Mouse (Mus musculus) embryonic facial prominence, embryonic 12.5 days (tissue): ENCODE measurements around the gene Coro7. TPM values are rescaled to one million over a fixed set of nuclear protein-coding genes. Genes with fewer than 3 reads are reported as not detected.

ENCODE experiments used
- ATAC-seq: fragments of 200-750 bp; cut with Nextera tagmentation; 2 replicates; pipeline ENCODE4 v1.8.0; 2017; ENCODE audit not compliant: insufficient number of reproducible peaks, insufficient read depth, low FRiP score, low TSS enrichment
- H3K27ac ChIP-seq: fragments of 300-500 bp; sonication (generic); 2 replicates; pipeline ENCODE4 v1.5.1; 2016; ENCODE audit warnings: mild to moderate bottlenecking
- H3K27me3 ChIP-seq: fragments of 300-500 bp; sonication (generic); 2 replicates; pipeline ENCODE4 v1.6.1; 2016; ENCODE audit warnings: mild to moderate bottlenecking, moderate library complexity
- H3K36me3 ChIP-seq: fragments of 300-500 bp; sonication (generic); 2 replicates; pipeline ENCODE4 v1.6.1; 2016; ENCODE audit warnings: mild to moderate bottlenecking
- H3K4me1 ChIP-seq: fragments of 300-500 bp; sonication (generic); 2 replicates; pipeline ENCODE4 v1.6.1; 2016
- H3K4me2 ChIP-seq: fragments of 300-500 bp; sonication (generic); replicated peaks from 2 replicates; pipeline ENCODE4 v1.6.1; 2016; ENCODE audit warnings: mild to moderate bottlenecking, moderate library complexity
- H3K4me3 ChIP-seq: fragments of 300-500 bp; sonication (generic); 2 replicates; pipeline ENCODE4 v1.5.1; 2016; ENCODE audit warnings: mild to moderate bottlenecking
- H3K9ac ChIP-seq: fragments of 300-500 bp; sonication (generic); 2 replicates; pipeline ENCODE4 v1.6.1; 2016; ENCODE audit warnings: mild to moderate bottlenecking, moderate library complexity
- H3K9me3 ChIP-seq: fragments of 300-500 bp; sonication (generic); 2 replicates; pipeline ENCODE4 v1.6.1; 2016; ENCODE audit warnings: mild to moderate bottlenecking, moderate library complexity
- WGBS: fragments of 180-500 bp; shearing (Covaris S2); methylation state at CpG from one replicate; pipeline ENCODE4 v1.1.7; 2016; 5-methylcytosine and 5-hydroxymethylcytosine counted together
- polyA plus RNA-seq: library from polyadenylated mRNA; unstranded; fragments of >200 nt; fragmentation: Nextera tagmentation; extraction: Ambion mirVana; gene quantifications from 2 replicates; pipeline ENCODE4 v1.2.1, GENCODE M21; 2016

The Coro7 gene
- polyA plus RNA-seq, 1 experiment from 2014 or later = 18.2 TPM

DNA sequence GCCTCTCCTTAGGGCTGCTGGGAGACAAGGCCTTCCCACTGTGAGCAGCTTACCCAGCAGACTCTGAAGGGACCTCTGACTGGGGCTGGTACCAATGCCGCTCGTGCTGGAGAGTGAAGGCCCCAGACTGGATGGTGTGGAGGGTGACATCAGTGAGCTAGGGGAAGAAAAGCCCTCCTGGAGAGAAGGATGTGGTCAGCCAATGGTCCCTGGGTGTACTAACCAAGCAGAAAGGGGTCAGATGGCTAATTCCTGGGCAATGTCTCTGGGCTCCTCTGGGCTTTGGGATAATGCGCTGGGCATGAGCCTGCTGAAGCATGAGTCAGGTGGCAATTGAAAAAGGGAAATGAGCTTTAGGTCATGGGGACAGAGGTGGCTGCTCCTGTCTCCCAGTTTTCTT lies 45.9 kb downstream of the Coro7 start:
- Histone ChIP-seq H3K4me1 (no peaks in the 10 kb centered on the region), H3K27ac (no peak overlapping the region), H3K27me3 (no peaks in the 10 kb centered on the region), H3K4me2 (no peak overlapping the region), H3K4me3 (no peak overlapping the region), H3K36me3 (0 out of 2 replicates have a peak, but pooled peaks cover 13% of the 10 kb centered on the region), H3K9ac (no peak overlapping the region), H3K9me3 (no peaks in the 10 kb centered on the region)
- 88% methylated on average over 3 of the region's 3 CpGs for WGBS
- no peak for ATAC-seq

DNA sequence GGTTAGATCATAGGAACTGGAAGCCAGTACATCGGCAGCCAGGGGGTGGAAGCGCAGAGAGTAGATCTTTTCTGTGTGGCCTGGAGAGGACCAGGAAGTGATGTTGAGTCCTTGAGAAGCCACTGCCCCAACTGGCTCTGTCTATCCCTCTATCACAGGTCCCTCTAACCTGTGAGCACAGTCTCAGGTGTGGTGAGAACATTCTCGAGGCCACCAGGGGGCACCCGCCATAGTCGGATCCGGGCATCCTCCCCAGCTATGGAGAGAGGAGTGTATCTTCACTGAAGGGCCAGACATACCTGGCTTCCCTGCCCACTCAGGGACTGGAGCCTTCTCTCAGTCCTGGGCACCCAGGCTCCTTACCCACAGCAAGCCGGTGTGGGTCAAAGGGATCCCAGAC lies 47.5 kb downstream of the Coro7 start:
- peaks cover 20% of the 10 kb centered on the region for H3K36me3 ChIP-seq
- no peak overlapping the region for H3K27ac ChIP-seq
- no peak overlapping the region for H3K4me2 ChIP-seq
- WGBS = 38% methylated on average over 7 of the region's 7 CpGs
- no peaks in the 10 kb centered on the region for H3K4me1 ChIP-seq
- no peaks in the 10 kb centered on the region for H3K9me3 ChIP-seq
- no peaks in the 10 kb centered on the region for H3K27me3 ChIP-seq
- no peak overlapping the region for H3K4me3 ChIP-seq
- 0 out of 2 replicates have a peak, but pooled peaks have one; percentile 24 for ATAC-seq
- no peak overlapping the region for H3K9ac ChIP-seq

DNA sequence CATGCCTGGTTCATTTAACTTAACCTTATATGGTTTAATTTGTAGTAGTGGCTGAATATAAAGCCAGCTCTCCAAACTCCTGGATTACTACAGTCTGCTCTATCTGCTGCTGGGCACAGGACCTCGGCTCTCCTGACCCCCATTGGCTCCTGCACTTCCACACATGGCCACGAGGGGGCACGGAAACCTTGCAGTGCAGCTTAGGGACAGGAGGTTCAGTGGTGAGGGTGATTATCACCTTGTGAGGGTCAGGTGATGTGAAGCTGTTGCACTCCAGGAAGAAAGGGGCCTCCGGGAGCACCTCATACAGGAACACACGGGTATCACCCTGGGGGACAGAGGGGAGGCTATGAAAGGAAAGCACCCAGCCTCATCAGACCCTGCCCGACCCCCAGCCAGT lies 49.6 kb downstream of the Coro7 start:
- Histone ChIP-seq H3K27me3 (no peaks in the 10 kb centered on the region), H3K9ac (no peak overlapping the region), H3K27ac (0 out of 2 replicates have a peak overlapping the region, but pooled peaks have one; percentile 36), H3K4me1 (no peaks in the 10 kb centered on the region), H3K36me3 (peaks cover 22% of the 10 kb centered on the region), H3K4me3 (no peak overlapping the region), H3K9me3 (no peaks in the 10 kb centered on the region), H3K4me2 (no peak overlapping the region)
- no peak for ATAC-seq
- WGBS = 20% methylated on average over 6 of the region's 6 CpGs

DNA sequence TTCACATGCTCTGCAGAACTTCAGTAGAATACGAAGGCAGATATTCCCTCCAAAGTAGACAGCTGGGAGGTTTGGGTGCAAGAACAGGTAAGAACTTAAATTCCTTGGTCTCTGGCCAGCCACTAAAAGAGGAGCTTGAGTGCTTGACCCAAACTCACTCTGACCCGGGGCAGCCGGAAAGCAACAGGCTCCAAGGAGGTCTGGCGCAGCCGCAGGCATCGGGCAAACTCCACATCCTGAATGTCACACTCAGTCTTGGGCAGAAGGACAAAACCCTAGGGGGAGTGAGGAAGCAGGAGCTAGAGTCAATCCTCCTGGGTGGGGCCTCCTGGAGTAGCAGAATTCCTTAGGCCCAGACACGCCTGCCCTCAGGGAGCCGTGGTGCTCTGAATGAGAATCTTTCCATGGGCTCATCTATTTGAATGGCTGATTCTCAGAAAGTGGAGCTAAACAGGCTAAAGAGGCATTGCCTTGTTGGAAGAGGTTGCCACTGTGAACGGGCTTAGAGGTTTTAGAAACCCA lies 50.6 kb downstream of the Coro7 start:
- H3K27ac ChIP-seq = no peak overlapping the region
- WGBS = 86% methylated on average over 9 of the region's 9 CpGs
- H3K36me3 ChIP-seq = peaks cover 22% of the 10 kb centered on the region
- H3K27me3 ChIP-seq = no peaks in the 10 kb centered on the region
- no peak overlapping the region for H3K4me2 ChIP-seq
- H3K9me3 ChIP-seq = no peaks in the 10 kb centered on the region
- peaks cover 2% of the 10 kb centered on the region; the same call in 1 of the 2 replicates for H3K4me1 ChIP-seq
- no peak for ATAC-seq
- no peak overlapping the region for H3K9ac ChIP-seq
- H3K4me3 ChIP-seq = no peak overlapping the region

DNA sequence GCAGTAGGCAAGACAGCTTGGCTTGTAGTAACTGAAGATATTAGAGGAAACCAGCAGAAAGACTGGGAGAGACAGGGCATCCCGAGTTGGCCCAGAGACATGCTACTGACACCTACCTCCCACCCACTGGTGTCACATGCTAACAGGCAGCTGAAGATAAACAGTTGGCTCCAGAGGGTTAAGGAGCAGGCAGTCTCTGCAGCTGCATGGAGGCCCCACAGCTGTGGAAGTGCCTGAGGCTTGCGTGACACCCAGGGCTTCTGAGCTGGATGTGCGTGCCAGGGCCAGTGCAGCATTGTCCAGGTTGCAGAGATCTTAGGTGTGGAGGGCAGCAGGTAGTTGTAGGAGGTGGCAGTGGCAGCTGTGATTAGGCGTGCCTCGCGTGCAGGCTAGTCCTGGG lies 52.5 kb downstream of the Coro7 start:
- H3K9me3 ChIP-seq = no peaks in the 10 kb centered on the region
- H3K4me1 ChIP-seq = peaks cover 13% of the 10 kb centered on the region
- ATAC-seq = no peak
- H3K27me3 ChIP-seq = no peaks in the 10 kb centered on the region
- WGBS = 78% methylated on average over 6 of the region's 6 CpGs
- no peak overlapping the region for H3K27ac ChIP-seq
- no peak overlapping the region for H3K4me2 ChIP-seq
- H3K36me3 ChIP-seq = peaks cover 16% of the 10 kb centered on the region
- H3K4me3 ChIP-seq = no peak overlapping the region
- no peak overlapping the region for H3K9ac ChIP-seq

DNA sequence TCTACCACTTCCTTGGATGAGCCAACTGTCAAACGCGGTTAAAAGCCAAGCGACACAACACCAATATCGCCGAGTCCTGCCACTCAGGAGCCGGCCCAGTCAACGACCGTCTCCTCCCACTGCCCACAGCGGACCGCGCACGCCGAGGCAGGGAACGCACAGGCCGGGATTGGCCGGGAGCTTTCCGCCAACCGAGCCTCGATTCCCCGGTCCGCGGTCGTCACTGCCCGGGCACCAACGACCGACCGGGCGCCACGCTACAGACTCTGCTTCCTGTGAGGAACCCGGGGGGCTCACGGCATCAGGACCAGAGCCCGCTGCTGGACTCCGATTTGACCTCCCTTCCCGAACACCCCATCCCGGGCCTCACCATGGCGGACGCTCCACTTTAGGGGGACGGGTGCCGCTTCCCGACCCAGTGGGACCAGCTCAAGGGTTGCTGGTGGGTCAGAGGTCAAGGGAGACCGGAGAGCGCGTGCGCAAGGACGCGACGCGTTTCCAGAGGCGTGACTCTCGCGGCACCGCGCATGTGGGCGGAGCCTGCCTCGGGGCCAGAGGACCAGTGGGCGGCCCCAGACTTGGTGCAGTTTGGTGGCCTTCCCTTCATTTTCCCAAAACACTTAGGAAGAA lies 55.0 kb downstream of the Coro7 start, which contains the start of gene Pam16:
Gene Pam16 (minus strand): TSS at position 508 of the 630 bp plus-strand sequence.
- under 1% methylated on average over 56 of the region's 56 CpGs for WGBS
- peak; percentile 76 for ATAC-seq

DNA sequence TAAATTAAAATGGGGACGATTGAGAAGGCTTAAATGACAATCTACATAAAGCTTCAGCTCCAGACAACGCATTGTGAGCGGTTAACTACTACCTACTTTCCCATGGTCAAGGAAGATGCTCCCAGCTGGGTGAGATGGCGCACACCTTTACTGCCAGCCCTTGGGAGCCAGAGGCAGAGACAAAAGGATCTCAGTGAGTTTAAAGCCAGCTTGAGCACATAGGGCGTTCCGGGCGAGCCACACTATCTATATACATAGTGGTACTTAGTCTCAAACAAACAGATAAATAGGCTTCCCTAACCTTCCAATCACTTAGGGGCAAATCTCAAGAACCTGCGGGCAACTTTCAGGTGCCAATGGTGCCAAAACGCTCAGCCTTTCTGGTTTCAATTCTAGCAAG lies 55.5 kb downstream of the Coro7 start:
- no peaks in the 10 kb centered on the region for H3K27me3 ChIP-seq
- 21% methylated on average over 9 of the region's 9 CpGs for WGBS
- peaks cover 12% of the 10 kb centered on the region for H3K36me3 ChIP-seq
- ATAC-seq = no peak
- H3K9ac ChIP-seq = peak overlapping the region; percentile 79
- peak overlapping the region; percentile 66 for H3K4me3 ChIP-seq
- H3K4me2 ChIP-seq = peak overlapping the region; percentile 68
- peaks cover 13% of the 10 kb centered on the region for H3K4me1 ChIP-seq
- H3K27ac ChIP-seq = peak overlapping the region; percentile 69
- H3K9me3 ChIP-seq = no peaks in the 10 kb centered on the region

More for the DNA sequence above, 55.0 kb downstream of the Coro7 start, which contains the start of gene Pam16:
- H3K27me3 ChIP-seq = no peaks in the 10 kb centered on the region
- H3K27ac ChIP-seq = peak within 1 kb of the TSS; percentile 69
- H3K9ac ChIP-seq = peak within 1 kb of the TSS; percentile 79
- H3K4me1 ChIP-seq = peaks cover 13% of the 10 kb centered on the region
- peak within 1 kb of the TSS; percentile 68 for H3K4me2 ChIP-seq
- H3K36me3 ChIP-seq = peaks cover 9% of the 10 kb centered on the region
- H3K9me3 ChIP-seq = no peaks in the 10 kb centered on the region
- peak within 1 kb of the TSS; percentile 66 for H3K4me3 ChIP-seq

DNA sequence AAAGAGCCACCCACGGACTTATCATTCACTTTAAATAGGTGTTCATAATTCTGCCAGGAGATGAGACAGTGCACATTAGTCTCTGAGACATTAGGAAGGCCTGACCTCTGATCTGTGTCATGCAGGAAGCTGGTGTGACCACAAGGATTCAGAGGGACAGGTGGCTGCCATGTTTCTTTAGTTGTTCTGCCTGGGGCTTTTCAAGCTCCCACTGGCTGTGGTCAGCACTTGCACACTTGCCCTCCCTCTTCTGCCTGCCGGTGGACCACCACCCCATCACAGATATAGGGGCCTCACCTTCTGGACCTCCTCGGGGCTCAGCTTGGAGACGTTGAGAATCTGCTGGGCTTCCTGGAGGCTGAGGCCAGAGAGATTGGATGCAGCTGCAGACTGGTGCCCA lies 62.7 kb downstream of the Coro7 start:
- 75% methylated on average over 4 of the region's 4 CpGs for WGBS
- Histone ChIP-seq H3K36me3 (peaks cover 64% of the 10 kb centered on the region), H3K4me3 (no peak overlapping the region)

DNA sequence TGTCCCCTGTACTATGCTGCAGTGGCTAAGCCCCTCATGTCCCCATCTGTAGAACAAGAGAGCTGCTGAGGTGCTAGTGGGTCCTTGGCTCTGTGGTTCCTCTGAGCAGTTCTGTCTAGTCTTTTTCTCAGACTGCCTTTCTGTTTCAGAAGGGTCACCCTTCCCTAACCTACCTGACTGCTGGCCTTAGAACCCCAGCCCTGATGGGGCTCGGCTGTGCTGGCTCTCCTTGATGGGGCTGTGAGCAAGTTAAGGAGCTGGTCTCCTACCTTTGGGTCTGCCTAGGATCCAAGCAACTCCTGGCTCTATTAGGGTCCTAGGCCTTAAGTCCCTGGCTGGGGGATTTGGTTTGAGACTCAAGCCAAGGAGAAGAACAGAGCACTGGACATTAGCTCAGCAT lies 64.3 kb downstream of the Coro7 start:
- ATAC-seq = no peak
- Histone ChIP-seq H3K27me3 (no peaks in the 10 kb centered on the region), H3K4me1 (no peaks in the 10 kb centered on the region), H3K9me3 (no peaks in the 10 kb centered on the region), H3K9ac (no peak overlapping the region), H3K36me3 (peaks cover 78% of the 10 kb centered on the region), H3K4me3 (no peak overlapping the region), H3K4me2 (no peak overlapping the region), H3K27ac (no peak overlapping the region)
- WGBS = 81% methylated on average over 1 of the region's 1 CpGs

More for the DNA sequence above, 62.7 kb downstream of the Coro7 start:
- H3K4me2 ChIP-seq = no peak overlapping the region
- H3K9ac ChIP-seq = no peak overlapping the region
- H3K4me1 ChIP-seq = no peaks in the 10 kb centered on the region
- H3K27me3 ChIP-seq = no peaks in the 10 kb centered on the region
- no peak overlapping the region for H3K27ac ChIP-seq
- ATAC-seq = no peak
- no peaks in the 10 kb centered on the region for H3K9me3 ChIP-seq

DNA sequence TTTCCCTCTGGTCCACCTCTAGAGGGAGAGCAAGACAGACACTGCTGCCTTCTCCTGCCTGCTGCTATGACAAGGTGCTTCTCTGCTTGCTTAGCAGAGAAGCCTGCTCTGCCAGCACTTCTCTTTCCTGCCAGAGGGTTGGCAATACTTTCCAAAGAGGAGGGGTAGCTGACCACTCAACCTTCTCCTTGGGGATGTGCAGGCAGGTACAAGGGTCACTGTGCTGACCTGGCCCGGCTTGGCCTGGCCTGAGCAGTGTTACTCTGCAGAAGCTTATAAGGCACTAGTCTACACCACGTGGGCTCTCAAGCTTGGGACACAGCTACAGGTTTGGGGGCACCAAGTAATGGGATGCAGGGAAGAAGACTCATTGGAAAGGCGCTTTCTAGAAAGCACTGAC lies 64.9 kb downstream of the Coro7 start:
- no peak overlapping the region for H3K9ac ChIP-seq
- no peak overlapping the region for H3K27ac ChIP-seq
- H3K27me3 ChIP-seq = no peaks in the 10 kb centered on the region
- H3K4me3 ChIP-seq = no peak overlapping the region
- ATAC-seq = no peak
- H3K9me3 ChIP-seq = no peaks in the 10 kb centered on the region
- H3K4me2 ChIP-seq = no peak overlapping the region
- peaks cover 85% of the 10 kb centered on the region for H3K36me3 ChIP-seq
- WGBS = 82% methylated on average over 3 of the region's 3 CpGs
- no peaks in the 10 kb centered on the region for H3K4me1 ChIP-seq

DNA sequence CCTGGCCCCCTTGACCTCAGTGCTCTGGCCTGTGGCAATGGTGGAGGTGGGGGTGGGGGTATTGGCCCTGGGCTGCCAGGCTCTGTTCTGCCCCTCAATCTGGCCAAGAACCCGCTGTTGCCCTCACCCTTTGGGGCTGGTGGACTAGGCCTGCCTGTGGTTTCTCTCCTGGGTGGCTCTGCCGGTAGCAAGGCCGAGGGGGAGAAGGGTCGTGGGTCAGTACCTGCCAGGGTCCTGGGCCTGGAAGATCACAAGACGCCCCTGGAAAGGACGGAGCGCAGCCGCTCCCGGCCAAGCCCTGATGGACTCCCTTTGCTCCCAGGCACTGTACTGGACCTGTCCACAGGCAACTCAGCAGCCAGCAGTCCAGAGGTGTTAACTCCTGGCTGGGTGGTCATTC lies 65.8 kb downstream of the Coro7 start:
- Histone ChIP-seq H3K4me2 (no peak overlapping the region), H3K27me3 (no peaks in the 10 kb centered on the region), H3K9ac (no peak overlapping the region), H3K4me1 (no peaks in the 10 kb centered on the region), H3K27ac (no peak overlapping the region), H3K9me3 (no peaks in the 10 kb centered on the region), H3K36me3 (peaks cover 86% of the 10 kb centered on the region), H3K4me3 (no peak overlapping the region)
- 93% methylated on average over 9 of the region's 9 CpGs for WGBS
- no peak for ATAC-seq

DNA sequence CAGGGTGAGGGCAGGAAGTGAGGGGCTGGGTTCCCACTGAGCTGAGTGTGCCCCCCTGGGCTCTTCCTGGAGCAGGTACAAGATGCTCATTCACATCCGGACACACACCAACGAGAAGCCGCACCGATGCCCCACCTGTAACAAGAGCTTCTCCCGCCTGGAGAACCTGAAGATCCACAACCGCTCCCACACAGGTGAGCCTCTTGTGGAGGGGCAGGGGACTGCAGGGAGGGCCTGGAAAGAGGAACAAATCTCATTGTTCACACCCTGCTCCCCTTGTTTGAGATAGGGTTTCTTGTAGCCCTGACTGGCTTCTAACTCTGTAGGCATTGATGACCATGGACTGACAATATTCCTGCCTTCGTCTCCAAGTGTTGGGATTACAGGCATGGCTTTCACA lies 67.9 kb downstream of the Coro7 start:
- peaks cover 75% of the 10 kb centered on the region for H3K36me3 ChIP-seq
- H3K4me2 ChIP-seq = no peak overlapping the region
- peaks cover 15% of the 10 kb centered on the region for H3K4me1 ChIP-seq
- WGBS = 89% methylated on average over 7 of the region's 7 CpGs
- H3K9ac ChIP-seq = no peak overlapping the region
- ATAC-seq = no peak
- H3K27me3 ChIP-seq = no peaks in the 10 kb centered on the region
- H3K27ac ChIP-seq = no peak overlapping the region
- no peak overlapping the region for H3K4me3 ChIP-seq
- H3K9me3 ChIP-seq = no peaks in the 10 kb centered on the region
